Mouse (Mus musculus) brain, embryonic 14.5 days (tissue): ENCODE measurements around the gene Nln.

Experiments
- CTCF ChIP-seq: fragments of 200-500 bp; IDR thresholded peaks from 2 replicates; pipeline ENCODE4 v1.5.1; 2012; ENCODE audit warnings: inconsistent platforms, mild to moderate bottlenecking, moderate library complexity, borderline replicate concordance; ENCODE audit not compliant: insufficient read depth, insufficient read length; ENCODE audit errors: extremely low read depth
- POLR2A ChIP-seq: fragments of 200-500 bp; IDR thresholded peaks from 2 replicates; pipeline ENCODE4 v1.6.1; 2012; ENCODE audit warnings: mild to moderate bottlenecking, inconsistent platforms, borderline replicate concordance; ENCODE audit not compliant: poor library complexity, insufficient read depth, insufficient read length, severe bottlenecking; ENCODE audit errors: extremely low read depth

DNA sequence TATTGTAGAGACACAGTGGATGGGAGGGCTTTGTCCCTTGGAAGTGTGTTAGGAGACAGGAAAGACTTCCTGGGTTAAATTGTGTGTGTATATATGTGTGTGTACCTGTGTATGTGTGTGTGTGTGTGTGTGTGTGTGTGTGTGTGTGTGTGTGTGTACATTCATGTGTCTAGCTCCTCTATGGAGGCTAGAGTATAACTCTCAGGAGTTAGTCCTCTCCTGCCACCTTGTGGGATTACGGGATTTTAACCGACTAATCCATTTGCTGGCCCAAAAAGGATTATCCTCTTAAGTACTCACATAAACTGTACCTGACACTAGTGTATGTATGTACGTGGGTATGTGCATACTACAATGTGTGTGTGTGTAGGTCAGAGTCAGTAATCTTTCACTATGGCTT is 60.6 kb downstream of the Nln start:
- TF ChIP-seq CTCF (peak; percentile 25; the same call in 1 of the 2 replicates), POLR2A (no peak)
